Mouse (Mus musculus) heart, postnatal 4 days (tissue): ENCODE results near the gene Grb10. TPM values are rescaled to one million over a fixed set of nuclear protein-coding genes. Genes with fewer than 3 reads are reported as not detected.

Experiments
- DNase-seq: peaks from one replicate; pipeline ENCODE4 v3.0.0; 2021
- total RNA-seq, 2 experiments: library from RNA; stranded (reverse); gene quantifications; 2 replicates each; pipeline ENCODE4 v1.2.3; 2021

Grb10 gene
- total RNA-seq, 2 experiments from 2014 or later: 356 to 401 TPM

DNA sequence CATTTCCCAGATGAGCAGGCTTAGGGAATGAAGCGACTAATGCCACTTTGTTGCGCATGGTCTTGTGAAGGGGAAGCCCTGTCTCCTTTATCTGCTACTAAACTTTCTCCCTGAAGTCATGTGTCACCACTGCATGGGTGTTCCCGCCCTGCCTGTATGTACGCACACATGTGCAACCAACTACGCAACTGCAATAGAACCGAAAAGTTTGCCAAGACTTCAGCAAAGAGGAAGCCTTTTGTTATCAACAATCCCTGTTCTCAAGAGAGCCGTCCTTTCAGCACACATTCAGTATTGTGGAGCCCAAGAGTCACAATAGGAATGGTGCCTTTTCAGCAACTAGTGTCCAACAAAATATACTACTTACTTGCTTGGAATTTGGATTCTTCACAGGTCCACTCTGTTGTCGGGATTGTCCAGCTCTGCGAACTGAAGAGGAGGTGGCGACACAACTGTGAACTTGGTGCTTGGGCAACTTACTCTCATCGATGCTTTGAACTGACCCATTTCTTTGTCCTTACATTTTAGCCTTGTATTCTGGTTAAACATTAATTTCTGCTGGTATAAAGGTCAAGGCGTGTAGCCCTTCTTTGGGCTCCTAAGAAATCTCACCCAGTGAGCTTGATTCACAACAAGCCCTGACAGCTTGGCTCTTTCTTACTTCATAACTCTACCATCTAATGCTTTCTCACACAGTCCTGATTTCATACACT, 140.7 kb downstream of the Grb10 start, which contains the start of gene Ddc:
TSS of gene Ddc (minus strand) at position 500 of the 713 bp plus-strand sequence.
- no peak for DNase-seq

DNA sequence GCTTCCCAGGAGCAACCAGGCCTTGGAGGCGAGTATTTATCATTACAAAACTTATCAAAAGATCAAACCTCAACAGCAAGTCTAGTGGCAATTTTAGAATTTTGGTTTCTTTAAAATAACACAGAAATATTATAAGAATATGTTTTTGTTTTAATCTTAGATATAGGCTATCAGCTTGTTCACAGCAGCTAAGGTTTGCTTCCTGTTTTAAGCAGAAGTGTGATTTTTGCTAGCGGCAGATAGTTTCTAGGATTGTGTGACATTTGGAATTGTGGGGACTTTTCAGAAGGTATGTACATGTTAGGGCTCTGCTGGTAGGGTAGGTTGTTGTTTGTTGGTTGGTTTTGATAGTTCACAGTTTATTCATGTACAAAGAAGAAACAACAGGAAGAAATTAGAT, 143.0 kb downstream of the Grb10 start:
- no peak for DNase-seq

DNA sequence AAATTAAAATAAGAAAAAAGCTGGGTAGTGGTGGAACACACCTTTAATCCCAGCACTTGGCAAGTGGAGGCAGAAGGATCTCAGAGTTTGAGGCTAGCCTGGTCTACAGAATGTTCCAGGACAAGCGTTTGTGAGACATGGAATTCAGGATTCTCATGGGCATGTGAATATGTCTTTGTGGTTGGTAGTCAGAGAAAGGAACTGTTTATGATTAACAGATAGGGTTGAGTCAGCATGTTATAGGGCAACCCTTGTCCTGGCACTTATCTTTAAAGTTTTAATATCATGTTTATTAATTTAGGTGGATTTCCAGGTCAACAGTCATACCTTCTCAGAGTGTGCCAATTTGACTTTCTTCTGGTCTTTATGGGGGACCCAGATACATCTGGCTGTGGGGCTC, 144.7 kb downstream of the Grb10 start:
- no peak for DNase-seq

GRCm38 (mm10) chr11:11892993-11893602, 145.4 kb downstream of the Grb10 start:
- no peak for DNase-seq

- DNase-seq: no peak
Observed at GRCm38 (mm10) chr11:11891832-11892231, 146.7 kb downstream of the Grb10 start.

- DNase-seq: no peak
Observed at GRCm38 (mm10) chr11:11890139-11890741, 148.2 kb downstream of the Grb10 start.

GRCm38 (mm10) chr11:11888727-11889126, 149.8 kb downstream of the Grb10 start:
- no peak for DNase-seq

GRCm38 (mm10) chr11:11888051-11888450, 150.4 kb downstream of the Grb10 start:
- DNase-seq: no peak

DNA sequence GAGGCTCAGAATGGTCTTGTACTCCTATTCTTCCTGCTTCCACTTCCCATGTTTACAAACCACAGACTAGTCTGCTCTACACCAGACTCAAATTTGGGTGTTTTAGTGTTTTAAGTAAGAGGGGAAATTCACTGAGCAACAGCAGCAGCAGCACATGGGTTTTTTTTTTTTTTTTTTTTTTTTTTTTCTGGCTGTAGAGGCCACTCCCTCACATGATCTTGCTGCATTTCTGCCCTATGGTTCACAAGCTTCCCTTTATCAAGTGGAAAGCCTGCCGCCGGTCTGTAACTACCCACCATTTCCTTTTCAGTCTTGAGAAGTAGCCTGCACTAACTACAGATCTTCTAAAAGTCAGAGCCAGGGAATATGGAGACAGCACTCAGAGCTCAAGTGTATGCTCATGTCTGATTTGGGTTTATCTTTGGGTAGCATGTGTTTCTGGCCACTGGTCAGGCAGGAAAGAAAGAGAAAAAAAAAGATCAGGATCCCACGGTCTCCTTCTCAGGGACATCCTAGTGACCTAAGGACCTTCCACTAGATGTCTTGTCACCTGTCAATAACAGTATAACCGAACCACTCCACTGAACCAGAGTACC, 152.0 kb downstream of the Grb10 start:
- DNase-seq: no peak

DNA sequence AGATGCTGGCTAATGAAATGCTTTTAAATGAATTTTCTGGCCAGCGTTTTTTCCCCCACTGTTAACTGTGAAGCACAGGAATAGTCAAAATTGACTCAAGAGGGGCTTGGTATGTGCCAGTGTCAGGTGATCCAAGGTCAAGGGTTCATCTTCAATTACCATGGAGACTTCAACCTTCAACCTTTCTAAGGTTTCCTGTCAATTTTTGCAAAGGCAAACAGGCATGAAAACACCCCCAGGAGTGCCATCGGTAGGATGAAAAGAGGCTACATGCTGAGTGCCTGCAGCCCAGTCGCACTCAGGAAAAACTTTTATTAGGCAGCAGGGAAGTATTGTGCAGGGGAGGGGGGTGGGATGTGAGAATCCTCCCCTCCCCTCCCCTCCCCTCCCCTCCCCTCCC, 152.6 kb downstream of the Grb10 start:
- DNase-seq: no peak

DNA sequence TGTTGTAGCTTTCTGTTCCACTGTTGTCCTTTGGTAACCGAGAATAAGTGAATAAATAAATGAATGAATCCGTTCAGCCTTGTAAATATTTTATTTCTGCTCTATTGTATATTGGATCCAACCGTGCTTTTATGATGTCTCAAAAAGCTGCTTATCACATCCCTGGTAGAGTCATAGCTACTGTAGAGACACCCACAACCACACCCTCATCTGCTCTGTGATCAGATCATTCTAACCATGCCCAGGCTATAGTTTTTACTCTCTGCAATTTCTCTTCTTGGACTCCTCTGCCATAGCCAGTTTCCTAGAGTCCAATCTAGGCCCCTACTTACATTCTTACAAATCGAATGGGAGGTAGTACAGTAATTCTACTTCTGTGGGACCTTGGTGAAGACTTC, 153.2 kb downstream of the Grb10 start:
- no peak for DNase-seq

GRCm38 (mm10) chr11:11884533-11885245, 153.8 kb downstream of the Grb10 start:
- DNase-seq: no peak

DNA sequence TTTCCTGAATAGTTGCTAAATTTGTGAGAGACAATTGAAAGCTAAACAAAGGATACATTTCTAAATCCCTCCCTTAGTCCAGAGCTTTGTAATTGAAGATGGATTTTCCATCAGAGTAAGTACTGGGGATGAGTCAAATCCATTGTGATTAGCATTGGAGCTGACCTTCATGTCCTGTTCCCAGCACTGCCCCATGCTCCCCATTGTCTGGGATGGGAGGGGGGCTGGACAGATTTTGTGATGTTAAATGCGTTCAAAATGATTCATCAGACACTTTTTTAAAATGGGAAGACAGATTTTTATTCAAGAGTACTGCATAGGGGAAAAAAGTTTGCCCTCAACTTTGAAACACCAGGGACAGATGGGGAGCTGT, 156.7 kb downstream of the Grb10 start:
- DNase-seq: no peak

DNA sequence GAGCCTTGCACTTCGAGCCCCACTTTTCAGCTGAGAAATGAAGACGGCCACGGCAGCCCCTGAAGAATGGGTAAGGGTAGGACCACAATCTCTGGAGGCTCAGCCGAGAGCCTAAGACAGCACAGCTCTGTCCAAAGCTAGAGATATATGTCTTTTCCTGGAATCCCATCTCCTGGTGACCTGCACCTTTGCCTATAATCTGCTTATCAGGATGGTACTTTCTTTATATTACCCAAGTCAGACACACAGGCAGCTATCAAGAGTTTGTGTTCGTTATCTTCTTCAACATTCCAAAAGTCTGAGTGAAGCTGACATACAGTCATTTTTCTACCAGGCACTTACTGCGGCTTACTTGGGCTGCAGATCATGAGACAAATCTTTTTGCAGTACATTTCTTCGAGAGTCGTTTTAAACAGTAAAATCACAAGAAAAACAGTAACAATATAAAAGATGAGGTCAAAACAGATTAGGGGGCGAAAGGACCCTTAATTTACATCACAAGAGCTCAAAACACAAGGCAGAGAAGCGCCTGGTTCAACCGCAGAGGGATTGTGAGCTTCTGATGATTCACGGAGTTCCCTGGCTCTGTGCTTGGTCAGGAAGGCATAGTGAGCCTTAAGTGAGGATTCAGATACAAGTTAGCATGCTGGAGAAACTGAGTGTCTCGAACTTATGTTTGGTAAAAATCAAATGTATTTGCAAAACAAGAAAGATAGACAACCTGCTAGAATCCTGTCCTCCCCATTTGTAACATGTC, 157.3 kb downstream of the Grb10 start:
- no peak for DNase-seq

Other genes with a start within 250 kb of the Grb10 start
- gene Fignl1, start 229.7 kb downstream of the Grb10 start, total RNA-seq: 10 to 100 TPM; 18.7 to 19.9 TPM
- gene Ddc, start 140.5 kb downstream of the Grb10 start, total RNA-seq: 10 to 100 TPM; 44.6 to 51.4 TPM